Mouse (Mus musculus) NIH3T3 (cell line): ENCODE results near the gene Nxf7.
"Not testable (repeated sequence)": the region's sequence is repeated elsewhere in the genome, so short reads cannot be mapped to it uniquely, and the experiment has no call there.

Experiments
- DNase-seq: peaks from one replicate; pipeline ENCODE4 v3.0.0-alpha.2; 2012; ENCODE audit warnings: low read depth

Nxf7 gene

GRCm38 (mm10) chrX:135598677-135599076 lies at the start of gene Nxf7:
Gene Nxf7, minus strand, starts transcription at chrX:135598777.
- DNase-seq: no peak

DNA sequence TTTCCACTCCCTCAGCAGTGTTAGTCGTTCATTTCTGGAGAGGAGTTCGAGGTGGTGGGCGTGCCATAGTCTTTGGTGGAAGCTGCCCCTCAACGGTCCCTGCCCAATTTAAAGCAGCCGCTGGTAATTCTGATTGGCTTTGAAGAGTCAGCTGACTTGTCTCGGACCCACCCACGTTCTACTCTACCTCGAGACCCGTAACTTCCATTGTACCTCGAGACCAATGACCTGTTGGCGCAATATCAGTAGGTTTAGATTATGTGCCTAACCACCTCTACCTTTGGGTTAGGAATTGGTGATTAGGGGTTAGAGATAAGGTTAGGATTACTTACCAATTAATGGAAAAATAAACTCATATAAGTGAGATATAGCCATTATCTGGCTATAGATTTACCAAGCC lies 29.0 kb upstream of the Nxf7 start, which contains the start of gene Prame:
Gene Prame (minus strand): TSS at position 101 of the 400 bp plus-strand sequence.
- no peak for DNase-seq

DNA sequence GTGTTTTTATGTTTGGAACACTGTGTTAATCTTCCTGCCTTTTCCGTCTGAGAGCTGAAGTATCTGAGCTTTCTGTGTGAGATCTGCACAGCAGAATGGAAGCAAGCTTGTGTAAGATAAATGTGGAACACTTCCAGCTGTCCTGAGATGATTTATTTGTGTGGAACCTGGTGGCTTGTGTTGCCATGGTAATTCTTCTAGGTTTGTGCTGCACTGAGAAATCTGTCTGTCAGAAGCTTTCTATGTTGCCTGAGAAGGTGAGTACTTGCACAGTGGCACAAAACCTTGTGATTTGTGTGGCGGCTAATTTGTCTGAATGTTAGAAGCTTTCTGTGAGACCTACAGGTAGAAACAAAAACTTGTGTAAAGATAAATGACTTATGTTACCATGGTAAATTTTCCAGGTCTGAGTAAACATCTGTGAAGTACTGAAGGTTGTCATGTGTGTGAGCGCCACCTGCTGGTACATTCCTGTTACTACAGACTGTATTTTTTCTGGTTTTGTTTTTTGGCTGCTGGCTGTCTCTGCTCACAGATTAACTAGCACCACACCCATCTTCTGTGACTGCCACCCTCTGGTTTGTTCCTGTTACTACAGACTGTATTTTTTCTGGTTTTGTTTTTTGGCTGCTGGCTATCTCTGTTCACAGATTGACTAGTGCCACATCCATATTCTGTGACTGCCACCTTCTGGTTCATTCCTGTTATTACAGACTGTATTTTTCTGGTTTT lies 2.9 kb upstream of the Nxf7 start:
- DNase-seq: peak; percentile 13

- DNase-seq: no peak
Measured at GRCm38 (mm10) chrX:135598096-135598495, 481 bp downstream of the Nxf7 start.

- DNase-seq: no peak
Measured at GRCm38 (mm10) chrX:135576412-135576811, 22.2 kb downstream of the Nxf7 start.

DNA sequence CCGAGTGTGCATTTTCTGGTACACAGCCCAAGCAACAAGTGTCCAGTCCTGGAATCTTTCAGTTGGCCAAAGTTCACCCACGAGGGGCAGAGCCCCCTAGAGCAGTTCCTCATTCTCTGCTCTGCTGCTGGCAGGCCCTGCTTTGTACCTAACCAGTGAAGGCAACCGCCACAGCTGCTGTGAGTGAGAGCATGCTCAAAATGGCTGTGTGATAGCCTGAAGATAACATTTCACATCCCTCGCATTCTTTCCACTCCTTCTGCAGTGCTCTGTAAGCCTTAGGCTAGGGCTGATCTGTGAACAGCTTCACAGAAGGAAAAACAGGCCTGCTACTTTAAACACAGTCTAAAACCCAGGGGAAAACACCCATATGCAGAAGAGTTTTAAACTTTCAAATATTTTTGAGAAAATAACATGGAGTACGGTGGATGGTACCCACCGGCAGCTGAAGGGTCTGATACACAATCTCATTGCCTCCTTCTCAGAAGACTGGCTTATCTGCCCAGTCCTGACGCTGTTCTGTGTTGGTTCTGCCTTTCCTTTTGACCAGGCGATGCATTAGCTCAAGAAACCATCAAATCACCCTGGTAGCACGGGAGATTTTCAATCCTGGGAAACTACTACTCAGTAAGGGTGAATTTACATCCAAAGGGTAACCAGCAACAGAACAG lies 23.5 kb downstream of the Nxf7 start:
- not testable (repeated sequence) for DNase-seq

- not testable (repeated sequence) for DNase-seq
Measured at GRCm38 (mm10) chrX:135574261-135574957, 24.2 kb downstream of the Nxf7 start.

DNA sequence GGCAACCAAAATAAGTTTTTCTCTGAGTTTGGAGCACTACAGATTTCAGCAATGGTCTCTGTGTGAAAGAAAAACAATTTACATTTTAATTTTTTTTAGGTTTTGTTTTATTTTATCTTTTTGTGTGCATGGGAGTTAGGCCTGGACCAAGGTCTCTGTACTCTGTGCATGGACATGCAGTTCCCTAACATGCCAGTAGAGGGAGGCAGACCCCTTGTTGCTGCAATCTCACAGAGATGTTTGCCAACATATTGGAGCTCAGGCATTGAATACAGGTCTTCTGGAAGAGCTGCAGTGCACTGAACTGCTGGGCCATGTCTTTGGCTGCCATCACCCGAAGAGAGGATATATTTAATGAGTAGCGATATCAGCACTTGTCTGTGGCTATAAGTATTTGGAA lies 29.1 kb downstream of the Nxf7 start:
- DNase-seq: peak; percentile 68

- not testable (repeated sequence) for DNase-seq
Measured at GRCm38 (mm10) chrX:135564934-135565333, 33.6 kb downstream of the Nxf7 start.

GRCm38 (mm10) chrX:135562841-135563240 lies 35.7 kb downstream of the Nxf7 start:
- DNase-seq: no peak

DNA sequence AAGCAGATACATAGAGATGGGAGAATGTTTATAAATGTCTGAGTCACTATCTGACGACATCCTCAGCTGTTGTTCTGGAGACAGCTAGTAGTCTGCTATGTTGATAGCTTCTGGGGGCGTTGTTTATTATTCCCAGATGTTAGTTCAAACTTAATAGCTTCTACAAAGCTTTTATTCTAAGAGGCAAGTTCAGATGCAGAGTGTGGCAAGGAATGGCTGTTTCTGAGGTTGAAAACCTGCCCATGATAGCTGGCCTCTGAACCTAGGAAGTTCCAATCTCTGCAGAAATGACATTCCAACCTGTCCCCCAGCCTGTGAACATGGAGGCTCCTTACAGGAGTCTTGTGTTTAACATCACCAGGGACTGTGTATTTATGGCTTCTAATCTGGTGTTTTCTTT lies 36.9 kb downstream of the Nxf7 start:
- DNase-seq: not testable (repeated sequence)

GRCm38 (mm10) chrX:135560933-135561332 lies 37.6 kb downstream of the Nxf7 start:
- DNase-seq: peak; percentile 1

DNA sequence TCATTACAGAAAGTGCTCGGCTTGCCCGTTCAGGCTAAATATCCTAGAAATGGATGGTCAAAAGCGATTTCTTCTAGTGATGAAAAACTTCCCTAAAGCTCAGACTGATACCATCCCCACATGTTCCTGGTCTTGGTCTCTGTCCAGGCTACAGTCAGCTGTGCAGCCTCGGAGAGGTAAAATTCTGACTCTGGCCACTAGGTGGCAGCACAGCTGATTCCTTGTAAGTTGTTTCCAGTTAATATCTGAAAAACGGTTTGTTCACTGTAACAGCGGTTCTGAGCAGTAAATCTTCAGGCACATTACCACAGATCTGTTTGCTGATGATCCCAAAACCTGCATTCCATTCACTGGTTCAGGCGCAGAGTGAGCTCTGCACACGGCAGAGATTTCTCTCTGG lies 38.9 kb downstream of the Nxf7 start:
- peak; percentile 41 for DNase-seq
